ENCODE assay signal across 34 mouse cellular contexts in genomic region chr5:108662772-108663171, GRCm38 (mm10). TPM values are rescaled to one million over a fixed set of nuclear protein-coding genes. Genes with fewer than 3 reads are reported as not detected.
"Had no signal": no experiment of that assay in that cellular context is flagged by ENCODE, and none has a peak within 500 bp of the region (broad histone marks: within the 10 kb centered on the region; RNA-seq: fewer than 3 reads in every experiment).

No protein-coding gene starts in this region.

- ATAC-seq: hindbrain, embryonic 16.5 days; hindbrain, postnatal 0 days; inflammation-experienced regulatory T-cells, adult 6 months; intestine, embryonic 15.5 days; intestine, embryonic 16.5 days had no signal

- H3K4me2 ChIP-seq: heart, embryonic 11.5 days; heart, embryonic 12.5 days; heart, embryonic 13.5 days; heart, embryonic 15.5 days; hindbrain, embryonic 12.5 days; hindbrain, embryonic 13.5 days; hindbrain, embryonic 14.5 days; hindbrain, embryonic 15.5 days; intestine, embryonic 15.5 days; kidney, embryonic 15.5 days had no signal

- H3K4me3 ChIP-seq: heart, embryonic 12.5 days; heart, embryonic 13.5 days; heart, embryonic 15.5 days; hindbrain, embryonic 10.5 days; hindbrain, embryonic 12.5 days; hindbrain, embryonic 13.5 days; hindbrain, embryonic 15.5 days; intestine, embryonic 15.5 days; kidney, embryonic 15.5 days; layer of hippocampus, adult 2 months; left cerebral cortex, adult 2 months had no signal

- H3K27me3 ChIP-seq: hindbrain, embryonic 12.5 days; hindbrain, embryonic 15.5 days; intestine, embryonic 15.5 days had no signal

- DNase-seq: heart, postnatal 10 days; heart, postnatal 14 days; heart, postnatal 36 days; heart, postnatal 4 days; kidney, adult 11 months; kidney, adult 18-20 months; kidney, adult 2 months; kidney, adult 8-10 months; kidney, adult 9 months; kidney, postnatal 10 days; kidney, postnatal 14 days; kidney, postnatal 36 days; kidney, postnatal 4 days; layer of hippocampus, adult 9-11 months; layer of hippocampus, postnatal 36 days had no signal

- H3K27ac ChIP-seq: heart, embryonic 13.5 days; heart, embryonic 15.5 days; hindbrain, embryonic 10.5 days; hindbrain, embryonic 12.5 days; hindbrain, embryonic 13.5 days; hindbrain, embryonic 14.5 days; hindbrain, embryonic 15.5 days; hindbrain, postnatal 0 days; intestine, embryonic 15.5 days; kidney, embryonic 15.5 days; kidney, postnatal 0 days; layer of hippocampus, adult 2 months; left cerebral cortex, adult 2 months had no signal

- H3K36me3 ChIP-seq: hindbrain, embryonic 12.5 days; hindbrain, embryonic 15.5 days; intestine, embryonic 15.5 days had no signal

- H3K9me3 ChIP-seq: heart, embryonic 12.5 days; heart, embryonic 13.5 days; heart, embryonic 15.5 days; hindbrain, embryonic 10.5 days; hindbrain, embryonic 12.5 days; hindbrain, embryonic 13.5 days; hindbrain, embryonic 15.5 days; intestine, embryonic 15.5 days; kidney, embryonic 15.5 days had no signal

- H3K9ac ChIP-seq: heart, embryonic 12.5 days; heart, embryonic 13.5 days; heart, embryonic 15.5 days; hindbrain, embryonic 12.5 days; hindbrain, embryonic 13.5 days; hindbrain, embryonic 14.5 days; hindbrain, embryonic 15.5 days; intestine, embryonic 15.5 days; kidney, embryonic 15.5 days had no signal

RNA-seq across cellular contexts. Expression of gene Slc26a1, which starts 12.6 kb away (rescaled TPM):
- polyA plus RNA-seq: large intestine, adult 2 months had no signal
